Mouse (Mus musculus): ENCODE data around the gene Ubr7. TPM values are rescaled to one million over a fixed set of nuclear protein-coding genes. Genes with fewer than 3 reads are reported as not detected.
A peak's percentile ranks its signal among the peaks of the same experiment; 100 is the strongest.

Gene Ubr7
- polyA plus RNA-seq, 1 experiment: 14.6 TPM

DNA sequence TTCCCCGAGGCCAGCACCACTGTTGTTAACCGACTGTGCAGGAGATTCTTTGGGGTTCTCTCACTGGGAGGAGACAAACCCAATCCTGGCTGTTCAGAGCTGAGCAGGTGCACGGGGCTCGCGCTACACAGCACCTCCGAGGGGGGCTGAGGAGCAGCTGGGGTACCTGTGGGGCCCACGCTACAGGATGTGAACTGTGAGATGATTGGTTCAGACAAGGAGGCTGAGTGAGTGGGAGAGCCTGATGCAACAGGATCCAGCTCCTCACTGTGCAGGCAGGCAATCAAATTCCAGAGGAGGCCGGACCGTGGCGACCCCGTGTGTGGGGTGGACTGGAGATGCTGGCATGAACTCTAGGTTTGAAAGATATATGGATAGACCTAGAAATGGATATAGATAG, 35.3 kb upstream of the Ubr7 start:
- no peak overlapping the region for H3K4me3 ChIP-seq (replicated peaks; ENCODE audit: extremely low read depth, low read depth, low read length)
- DNase-seq: no peak
- 62% methylated on average over 11 of the region's 11 CpGs for WGBS
- TF ChIP-seq POLR2A (IDR thresholded peaks at IDR 0.05; ENCODE audit: borderline replicate concordance, extremely low read depth, low read depth, low read length) (no peak), CTCF (IDR thresholded peaks at IDR 0.05; ENCODE audit: insufficient read depth, low read length) (no peak)
- H3K4me1 ChIP-seq (ENCODE audit: control insufficient read depth, insufficient read depth, low read length): no peaks in the 10 kb centered on the region

DNA sequence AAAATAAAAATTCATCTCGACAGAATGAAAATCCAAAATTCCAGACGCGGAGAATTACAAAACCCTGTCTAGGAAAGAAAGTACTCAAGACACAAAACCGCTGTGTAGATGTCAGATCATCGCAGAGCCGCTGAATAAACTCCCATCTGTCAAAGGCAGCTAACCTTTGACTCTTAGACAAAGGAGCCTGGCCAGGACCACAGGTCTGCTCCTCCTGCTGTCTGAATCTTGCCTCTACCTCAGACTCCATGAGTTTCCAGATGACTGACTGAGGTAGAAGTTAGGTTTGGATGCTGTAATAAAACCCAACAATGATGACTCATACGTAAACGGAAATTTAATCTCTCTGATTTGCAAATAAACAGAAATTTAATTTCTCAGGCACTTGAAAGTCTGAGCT, 34.8 kb upstream of the Ubr7 start:
- no peak overlapping the region for H3K4me3 ChIP-seq (replicated peaks; ENCODE audit: extremely low read depth, low read depth, low read length)
- no peaks in the 10 kb centered on the region for H3K4me1 ChIP-seq (ENCODE audit: control insufficient read depth, insufficient read depth, low read length)
- no peak for DNase-seq
- 70% methylated on average over 8 of the region's 8 CpGs for WGBS
- TF ChIP-seq POLR2A (IDR thresholded peaks at IDR 0.05; ENCODE audit: borderline replicate concordance, extremely low read depth, low read depth, low read length): no peak
- TF ChIP-seq CTCF (IDR thresholded peaks at IDR 0.05; ENCODE audit: insufficient read depth, low read length): no peak

DNA sequence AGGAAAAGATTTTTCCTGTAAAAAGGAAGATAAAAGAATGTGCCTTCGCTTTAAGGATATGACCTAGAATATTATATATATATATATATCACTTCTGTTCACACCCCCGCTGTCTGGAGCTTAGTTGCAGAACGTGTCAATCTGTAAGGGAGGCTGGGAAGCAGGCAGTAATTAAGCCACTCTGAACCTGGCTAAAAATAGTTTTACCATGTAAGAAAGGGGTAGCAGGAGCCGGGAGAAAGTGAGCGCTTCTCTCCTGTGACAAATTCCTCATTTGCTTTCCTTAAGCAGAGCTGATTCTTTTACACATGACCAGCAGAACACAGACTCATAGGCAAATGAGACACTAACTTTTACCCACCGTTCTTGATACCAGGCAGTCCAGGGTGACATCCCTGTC, 33.9 kb upstream of the Ubr7 start:
- H3K4me3 ChIP-seq (replicated peaks; ENCODE audit: extremely low read depth, low read depth, low read length): no peak overlapping the region
- DNase-seq: no peak
- 63% methylated on average over 6 of the region's 6 CpGs for WGBS

DNA sequence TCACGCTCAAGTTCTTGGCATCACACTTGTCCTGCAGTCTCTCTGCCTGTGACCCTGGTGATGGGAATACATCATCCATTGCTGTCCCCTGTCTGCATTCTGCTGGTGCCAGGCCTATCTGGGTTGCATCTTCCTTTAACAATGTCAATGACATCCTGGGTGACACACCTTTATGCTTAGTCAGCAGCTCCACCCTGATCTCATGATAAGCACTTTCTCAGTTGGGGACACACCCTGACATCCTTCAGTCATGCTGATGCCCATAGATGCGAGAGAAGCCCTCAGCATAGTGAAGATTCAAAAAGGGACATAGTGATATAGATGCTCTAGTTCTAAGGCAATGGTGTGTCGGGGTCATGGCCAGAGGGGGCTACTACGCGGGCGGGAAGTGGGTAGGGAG, 32.6 kb upstream of the Ubr7 start:
- DNase-seq: no peak
- 0 out of 2 replicates have a peak, but pooled peaks cover under 1% of the 10 kb centered on the region for H3K4me1 ChIP-seq (ENCODE audit: control insufficient read depth, insufficient read depth, low read length)
- 84% methylated on average over 6 of the region's 6 CpGs for WGBS
- no peak overlapping the region for H3K4me3 ChIP-seq (replicated peaks; ENCODE audit: extremely low read depth, low read depth, low read length)
- TF ChIP-seq CTCF (IDR thresholded peaks at IDR 0.05; ENCODE audit: insufficient read depth, low read length): no peak
- TF ChIP-seq POLR2A (IDR thresholded peaks at IDR 0.05; ENCODE audit: borderline replicate concordance, extremely low read depth, low read depth, low read length): no peak

More for the DNA sequence above, 33.9 kb upstream of the Ubr7 start:
- no peaks in the 10 kb centered on the region for H3K4me1 ChIP-seq (ENCODE audit: control insufficient read depth, insufficient read depth, low read length)
- TF ChIP-seq CTCF (IDR thresholded peaks at IDR 0.05; ENCODE audit: insufficient read depth, low read length) (no peak), POLR2A (IDR thresholded peaks at IDR 0.05; ENCODE audit: borderline replicate concordance, extremely low read depth, low read depth, low read length) (no peak)

DNA sequence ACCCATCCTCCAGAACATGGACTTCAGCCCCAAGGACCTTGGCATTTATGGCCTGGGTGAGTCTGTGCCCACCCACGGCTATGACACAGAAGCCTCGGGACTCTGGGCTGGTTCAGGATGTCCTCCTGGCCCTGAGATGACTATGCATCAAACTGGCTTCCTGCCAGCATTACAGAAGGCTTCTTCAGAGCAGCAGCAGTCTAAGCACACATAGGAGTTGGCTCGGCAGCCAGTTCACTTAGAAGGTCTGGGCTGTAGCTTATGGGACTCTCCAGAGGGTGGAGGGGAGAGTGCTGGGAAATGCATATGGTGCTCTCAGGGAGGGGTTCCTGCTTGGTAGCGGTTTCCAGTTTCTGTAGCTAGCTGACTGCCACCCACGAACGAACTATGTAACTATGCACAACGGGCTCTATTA, 32.0 kb upstream of the Ubr7 start:
- WGBS: 58% methylated on average over 7 of the region's 7 CpGs
- TF ChIP-seq POLR2A (IDR thresholded peaks at IDR 0.05; ENCODE audit: borderline replicate concordance, extremely low read depth, low read depth, low read length): no peak
- no peak for TF ChIP-seq CTCF (IDR thresholded peaks at IDR 0.05; ENCODE audit: insufficient read depth, low read length)
- Histone ChIP-seq H3K4me1 (ENCODE audit: control insufficient read depth, insufficient read depth, low read length) (0 out of 2 replicates have a peak, but pooled peaks cover 2% of the 10 kb centered on the region), H3K4me3 (replicated peaks; ENCODE audit: extremely low read depth, low read depth, low read length) (no peak overlapping the region)
- DNase-seq: no peak

DNA sequence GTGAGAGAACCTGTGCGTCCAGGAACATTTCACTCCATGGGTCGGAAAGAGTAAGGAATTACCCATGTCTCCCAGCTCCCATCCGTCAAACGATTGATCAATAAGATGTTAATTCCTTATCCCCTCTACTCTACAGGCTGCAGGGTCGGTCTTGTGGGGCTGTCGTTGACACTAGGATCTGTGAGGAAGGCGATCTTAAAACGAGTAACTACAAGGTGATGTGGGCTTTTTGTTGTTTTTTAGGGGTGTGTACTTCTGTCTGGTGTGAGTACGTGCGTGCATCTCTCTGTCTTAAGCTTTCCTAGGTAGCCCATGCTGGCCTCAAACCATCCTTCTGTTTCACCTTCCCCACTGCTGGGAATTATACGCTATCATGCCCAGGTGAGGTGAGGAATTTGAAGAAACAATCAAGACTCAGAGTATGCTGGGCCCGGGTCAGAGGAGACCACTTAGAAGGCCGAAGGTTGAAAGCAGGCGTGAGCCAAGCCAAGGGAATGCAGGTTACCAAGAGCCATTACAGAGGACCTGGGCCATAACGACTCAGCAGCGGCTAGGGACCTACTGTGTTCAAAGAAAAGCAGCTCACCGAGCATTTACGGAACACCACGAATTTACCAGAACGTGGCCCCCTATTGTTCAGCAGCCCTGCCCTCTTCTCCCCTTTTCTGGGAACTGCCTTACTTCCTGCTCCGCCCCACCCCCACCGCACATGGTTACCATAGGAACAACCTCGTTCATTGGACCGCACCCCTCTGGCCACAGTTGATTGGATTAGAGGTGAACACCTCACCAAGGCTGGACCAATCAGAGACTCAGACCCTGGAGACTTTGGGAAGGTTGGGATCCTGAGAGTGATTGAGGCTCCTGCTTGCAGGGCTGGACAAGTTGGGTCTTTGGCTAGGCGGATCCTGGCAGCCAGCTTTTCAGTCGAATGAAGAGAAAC, 27.6 kb upstream of the Ubr7 start:
- TF ChIP-seq POLR2A (IDR thresholded peaks at IDR 0.05; ENCODE audit: borderline replicate concordance, extremely low read depth, low read depth, low read length) (0 out of 2 replicates have a peak, but pooled peaks have one; percentile 4), CTCF (IDR thresholded peaks at IDR 0.05; ENCODE audit: insufficient read depth, low read length) (no peak)
- WGBS: 38% methylated on average over 26 of the region's 26 CpGs
- peak; percentile 56 for DNase-seq
- H3K4me1 ChIP-seq (ENCODE audit: control insufficient read depth, insufficient read depth, low read length): 0 out of 2 replicates have a peak, but pooled peaks cover 2% of the 10 kb centered on the region
- H3K4me3 ChIP-seq (replicated peaks; ENCODE audit: extremely low read depth, low read depth, low read length): peak overlapping the region; percentile 30

DNA sequence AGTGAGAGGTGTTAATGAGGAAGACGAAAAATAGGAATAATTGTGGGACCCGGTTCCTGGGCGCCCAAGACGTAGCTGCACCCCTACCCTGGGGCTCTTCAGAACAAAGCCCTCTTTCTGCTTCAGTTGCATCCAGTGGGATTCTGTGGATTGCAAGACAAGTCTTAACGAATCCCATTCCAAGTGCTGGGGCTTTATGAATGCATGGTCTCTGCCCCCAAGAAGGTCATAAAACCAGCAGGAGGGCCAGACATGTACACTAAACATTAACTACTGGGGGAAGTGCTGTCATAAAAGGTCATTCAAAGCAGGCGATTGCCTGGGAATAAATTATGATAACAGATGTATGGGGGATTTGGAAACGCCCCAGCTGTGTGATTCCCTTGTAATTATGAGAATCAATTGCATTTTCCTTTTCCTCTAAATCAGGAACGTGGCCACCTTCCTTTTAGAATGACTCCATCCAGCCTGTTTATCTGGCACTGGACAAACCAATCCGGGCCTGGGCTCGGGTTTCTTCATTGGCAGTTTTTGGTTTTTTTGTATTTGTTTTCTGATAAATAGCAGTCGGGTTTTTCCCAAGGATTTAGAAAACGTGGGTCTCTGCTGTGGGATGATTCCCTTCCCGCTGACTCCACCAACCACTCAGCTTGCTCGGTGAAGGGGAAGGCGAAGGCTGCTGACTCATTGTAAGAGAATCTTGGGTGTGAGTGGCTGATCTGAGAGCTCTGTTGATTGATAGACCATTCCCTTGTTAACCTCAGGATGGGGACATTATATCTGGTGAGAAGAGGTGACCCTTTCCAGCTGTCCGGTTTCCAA, 26.8 kb upstream of the Ubr7 start:
- Histone ChIP-seq H3K4me1 (ENCODE audit: control insufficient read depth, insufficient read depth, low read length) (0 out of 2 replicates have a peak, but pooled peaks cover 2% of the 10 kb centered on the region), H3K4me3 (replicated peaks; ENCODE audit: extremely low read depth, low read depth, low read length) (no peak overlapping the region)
- 36% methylated on average over 16 of the region's 16 CpGs for WGBS
- DNase-seq: no peak
- no peak for TF ChIP-seq CTCF (IDR thresholded peaks at IDR 0.05; ENCODE audit: insufficient read depth, low read length)
- TF ChIP-seq POLR2A (IDR thresholded peaks at IDR 0.05; ENCODE audit: borderline replicate concordance, extremely low read depth, low read depth, low read length): no peak

DNA sequence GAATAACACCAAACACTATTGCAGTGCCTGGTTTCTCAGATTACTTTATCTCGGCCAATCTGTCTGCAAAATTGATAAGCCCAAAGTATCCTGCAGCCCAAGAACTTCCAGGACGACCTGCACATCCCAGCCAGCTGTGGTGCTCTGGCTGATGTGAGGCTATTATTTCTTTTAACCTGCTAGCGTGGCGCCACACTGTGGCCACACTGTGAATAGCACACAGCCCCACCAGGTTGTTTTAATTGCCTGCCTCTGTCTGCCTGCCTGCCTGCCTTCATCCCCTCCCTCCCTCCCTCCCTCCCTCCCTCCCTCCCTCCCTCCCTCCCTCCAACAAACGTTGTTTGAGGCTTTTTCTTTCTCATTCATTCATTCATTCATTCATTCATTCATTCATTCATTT, 24.4 kb upstream of the Ubr7 start:
- no peak overlapping the region for H3K4me3 ChIP-seq (replicated peaks; ENCODE audit: extremely low read depth, low read depth, low read length)
- WGBS: 10% methylated on average over 5 of the region's 5 CpGs
- TF ChIP-seq POLR2A (IDR thresholded peaks at IDR 0.05; ENCODE audit: borderline replicate concordance, extremely low read depth, low read depth, low read length) (no peak), CTCF (IDR thresholded peaks at IDR 0.05; ENCODE audit: insufficient read depth, low read length) (peak; percentile 80)
- DNase-seq: peak; percentile 43
- H3K4me1 ChIP-seq (ENCODE audit: control insufficient read depth, insufficient read depth, low read length): 0 out of 2 replicates have a peak, but pooled peaks cover 2% of the 10 kb centered on the region

DNA sequence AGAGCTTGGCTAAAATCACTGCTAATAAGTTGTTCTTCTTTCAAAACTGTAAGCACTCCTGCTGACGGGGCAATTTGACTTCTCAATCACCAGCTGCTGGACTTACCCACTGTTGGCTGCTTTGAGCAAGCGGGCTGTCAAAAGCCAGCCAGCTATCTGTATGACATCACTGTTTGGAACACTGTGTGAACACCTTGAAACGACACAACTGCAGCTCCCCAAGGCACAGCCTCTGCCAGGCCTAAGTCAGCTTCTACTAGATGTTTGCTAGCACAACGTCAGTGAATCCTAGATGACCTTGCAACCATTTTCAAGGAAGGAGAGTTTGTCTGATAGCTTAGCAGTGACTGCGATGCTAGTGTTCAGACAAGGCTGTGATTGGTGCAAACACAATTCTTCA, 18.7 kb upstream of the Ubr7 start:
- no peak for DNase-seq

More for the DNA sequence above, 18.7 kb upstream of the Ubr7 start:
- H3K4me1 ChIP-seq (ENCODE audit: control insufficient read depth, insufficient read depth, low read length): peaks cover 2% of the 10 kb centered on the region; the same call in 1 of the 2 replicates
- no peak overlapping the region for H3K4me3 ChIP-seq (replicated peaks; ENCODE audit: extremely low read depth, low read depth, low read length)
- WGBS: 70% methylated on average over 5 of the region's 5 CpGs
- TF ChIP-seq CTCF (IDR thresholded peaks at IDR 0.05; ENCODE audit: insufficient read depth, low read length) (no peak), POLR2A (IDR thresholded peaks at IDR 0.05; ENCODE audit: borderline replicate concordance, extremely low read depth, low read depth, low read length) (no peak)
